Mouse (Mus musculus) olfactory bulb, adult 2 months (tissue): ENCODE results near the gene Polr2e. TPM values are rescaled to one million over a fixed set of nuclear protein-coding genes. Genes with fewer than 3 reads are reported as not detected.
"Not testable (repeated sequence)": the region's sequence is repeated elsewhere in the genome, so short reads cannot be mapped to it uniquely, and the experiment has no call there.

Source experiments
- H3K27ac ChIP-seq: fragments of 200-500 bp; 2 replicates; pipeline ENCODE4 v1.5.1; 2012; ENCODE audit warnings: low read depth, low read length; ENCODE audit not compliant: insufficient read depth
- H3K4me1 ChIP-seq: fragments of 200-500 bp; 2 replicates; pipeline ENCODE4 v1.6.1; 2012; ENCODE audit warnings: low read length; ENCODE audit not compliant: control insufficient read depth, insufficient read depth
- H3K4me3 ChIP-seq: fragments of 200-500 bp; 2 replicates; pipeline ENCODE4 v1.5.1; 2012; ENCODE audit warnings: mild to moderate bottlenecking, low read depth, low read length, moderate library complexity; ENCODE audit not compliant: insufficient read depth
- CTCF ChIP-seq: fragments of 200-500 bp; IDR thresholded peaks from 2 replicates; pipeline ENCODE4 v1.5.1; 2012; ENCODE audit warnings: low read depth, mild to moderate bottlenecking, low read length, moderate library complexity; ENCODE audit not compliant: insufficient read depth
- POLR2A ChIP-seq: fragments of 200-500 bp; IDR thresholded peaks from 2 replicates; pipeline ENCODE4 v1.6.1; 2012; ENCODE audit warnings: mild to moderate bottlenecking, low read depth, low read length, moderate library complexity; ENCODE audit not compliant: insufficient read depth
- WGBS: fragments of 180-500 bp; shearing (Covaris S2); methylation state at CpG from one replicate; pipeline ENCODE4 v1.1.7; 2018; 5-methylcytosine and 5-hydroxymethylcytosine counted together
- polyA plus RNA-seq: library from polyadenylated mRNA; stranded (reverse); fragments of >200 nt; gene quantifications from 2 replicates; pipeline ENCODE4 v1.2.4, GENCODE M21; 2012; ENCODE audit warnings: low replicate concordance; ENCODE audit not compliant: missing spikeins, insufficient read depth, insufficient read length

Polr2e gene
- polyA plus RNA-seq, 1 experiment, result not detected

- H3K27ac ChIP-seq, result no peak overlapping the region
- H3K4me1 ChIP-seq, result peaks cover 19% of the 10 kb centered on the region
- H3K4me3 ChIP-seq, result no peak overlapping the region
- 63% methylated on average over 4 of the region's 4 CpGs for WGBS
- no peak for TF ChIP-seq CTCF
- no peak for TF ChIP-seq POLR2A
Measured at GRCm38 (mm10) chr10:80044087-80044486, 4.5 kb upstream of the Polr2e start.

- H3K27ac ChIP-seq, H3K4me3 ChIP-seq: not testable (repeated sequence)
- H3K4me1 ChIP-seq, result peaks cover 13% of the 10 kb centered on the region
- WGBS, result 86% methylated on average over 8 of the region's 8 CpGs
Measured at GRCm38 (mm10) chr10:80041409-80042060, 1.9 kb upstream of the Polr2e start.

- H3K4me1 ChIP-seq, result peaks cover 13% of the 10 kb centered on the region
- no peak overlapping the region for H3K4me3 ChIP-seq
- TF ChIP-seq POLR2A (no peak), CTCF (no peak)
- 86% methylated on average over 13 of the region's 13 CpGs for WGBS
- no peak overlapping the region for H3K27ac ChIP-seq
Measured at GRCm38 (mm10) chr10:80036832-80037231, 2.8 kb downstream of the Polr2e start.

- WGBS, result 87% methylated on average over 5 of the region's 5 CpGs
Measured at GRCm38 (mm10) chr10:80035686-80036085, 3.9 kb downstream of the Polr2e start.

GRCm38 (mm10) chr10:80035148-80035547, 4.4 kb downstream of the Polr2e start:
- TF ChIP-seq CTCF, result no peak
- TF ChIP-seq POLR2A, result no peak
- H3K4me3 ChIP-seq, result no peak overlapping the region
- peaks cover 13% of the 10 kb centered on the region for H3K4me1 ChIP-seq
- 75% methylated on average over 8 of the region's 8 CpGs for WGBS
- no peak overlapping the region for H3K27ac ChIP-seq

More at GRCm38 (mm10) chr10:80035686-80036085, 3.9 kb downstream of the Polr2e start:
- Histone ChIP-seq H3K4me1 (peaks cover 13% of the 10 kb centered on the region), H3K4me3 (no peak overlapping the region), H3K27ac (no peak overlapping the region)
- TF ChIP-seq POLR2A (no peak), CTCF (no peak)

GRCm38 (mm10) chr10:80033511-80034391, 5.8 kb downstream of the Polr2e start:
- no peak for TF ChIP-seq CTCF
- 46% methylated on average over 9 of the region's 9 CpGs for WGBS
- Histone ChIP-seq H3K27ac (no peak overlapping the region), H3K4me3 (no peak overlapping the region), H3K4me1 (peaks cover 13% of the 10 kb centered on the region)

GRCm38 (mm10) chr10:80032799-80033480, 6.7 kb downstream of the Polr2e start:
- TF ChIP-seq CTCF (no peak), POLR2A (no peak)
- H3K4me3 ChIP-seq, result no peak overlapping the region
- peaks cover 5% of the 10 kb centered on the region for H3K4me1 ChIP-seq
- H3K27ac ChIP-seq, result no peak overlapping the region
- WGBS, result 65% methylated on average over 5 of the region's 5 CpGs

GRCm38 (mm10) chr10:80030736-80031135, 8.9 kb downstream of the Polr2e start:
- Histone ChIP-seq H3K27ac (no peak overlapping the region), H3K4me3 (no peak overlapping the region), H3K4me1 (no peaks in the 10 kb centered on the region)
- TF ChIP-seq POLR2A, result no peak
- 85% methylated on average over 17 of the region's 17 CpGs for WGBS

- no peak overlapping the region for H3K27ac ChIP-seq
- H3K4me3 ChIP-seq, result no peak overlapping the region
- WGBS, result 92% methylated on average over 9 of the region's 9 CpGs
- no peaks in the 10 kb centered on the region for H3K4me1 ChIP-seq
- TF ChIP-seq CTCF (no peak), POLR2A (no peak)
Measured at GRCm38 (mm10) chr10:80030191-80030590, 9.4 kb downstream of the Polr2e start.
